Mouse (Mus musculus): Measurements from ENCODE around the gene Ttll1. TPM values are rescaled to one million over a fixed set of nuclear protein-coding genes. Genes with fewer than 3 reads are reported as not detected.

Gene Ttll1
- polyA plus RNA-seq, 1 experiment: 4.4 TPM

- 76% methylated on average over 9 of the region's 9 CpGs for WGBS
- Histone ChIP-seq H3K27me3 (ENCODE audit: control insufficient read depth, insufficient read depth, low read length) (no peaks in the 10 kb centered on the region), H3K27ac (ENCODE audit: insufficient read depth, low read length) (no peak overlapping the region), H3K36me3 (ENCODE audit: control insufficient read depth, insufficient read depth, low read length) (peaks cover 10% of the 10 kb centered on the region), H3K4me3 (ENCODE audit: extremely low read depth, insufficient read depth, insufficient read length) (no peak overlapping the region), H3K4me1 (ENCODE audit: control insufficient read depth, insufficient read depth, insufficient read length) (no peaks in the 10 kb centered on the region)
- DNase-seq (ENCODE audit: low read depth in 1 of 2, low spot score in 2 of 2): no peak
- TF ChIP-seq CTCF (IDR thresholded peaks at IDR 0.05; ENCODE audit: extremely low read depth, insufficient read depth, insufficient read length, insufficient replicate concordance): no peak
- no peak for TF ChIP-seq POLR2A (IDR thresholded peaks at IDR 0.05; ENCODE audit: low read depth, low read length)
These were observed 31.1 kb upstream of the Ttll1 start for GRCm38 (mm10) chr15:83541647-83542287.

DNA sequence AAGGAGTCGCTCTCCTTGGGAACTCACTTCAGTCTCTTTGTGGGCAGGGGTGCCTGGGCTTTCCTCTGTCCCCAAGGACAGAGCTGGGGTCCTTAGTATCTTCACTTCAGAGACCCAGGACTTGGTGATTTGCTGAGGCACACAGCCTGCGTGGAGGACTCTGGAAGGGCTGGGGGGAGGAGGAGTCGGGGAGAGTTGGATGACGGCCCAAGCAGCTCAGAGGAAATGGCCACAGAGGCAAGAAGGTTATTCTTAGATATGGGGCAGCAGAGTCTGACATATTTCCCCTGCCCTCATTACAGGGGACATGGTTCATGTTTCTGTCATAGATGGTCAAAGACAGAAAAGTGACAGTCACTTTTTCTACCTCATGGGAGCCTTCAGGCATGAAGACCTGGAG, 29.2 kb upstream of the Ttll1 start:
- no peak for DNase-seq (ENCODE audit: low read depth in 1 of 2, low spot score in 2 of 2)
- TF ChIP-seq CTCF (IDR thresholded peaks at IDR 0.05; ENCODE audit: extremely low read depth, insufficient read depth, insufficient read length, insufficient replicate concordance) (no peak), POLR2A (IDR thresholded peaks at IDR 0.05; ENCODE audit: low read depth, low read length) (no peak)
- no peak overlapping the region for H3K27ac ChIP-seq (ENCODE audit: insufficient read depth, low read length)
- H3K4me3 ChIP-seq (ENCODE audit: extremely low read depth, insufficient read depth, insufficient read length): no peak overlapping the region
- H3K27me3 ChIP-seq (ENCODE audit: control insufficient read depth, insufficient read depth, low read length): no peaks in the 10 kb centered on the region
- 29% methylated on average over 4 of the region's 4 CpGs for WGBS
- no peaks in the 10 kb centered on the region for H3K4me1 ChIP-seq (ENCODE audit: control insufficient read depth, insufficient read depth, insufficient read length)
- H3K36me3 ChIP-seq (ENCODE audit: control insufficient read depth, insufficient read depth, low read length): no peaks in the 10 kb centered on the region

GRCm38 (mm10) chr15:83538855-83539254, 28.2 kb upstream of the Ttll1 start:
- Histone ChIP-seq H3K4me3 (ENCODE audit: extremely low read depth, insufficient read depth, insufficient read length) (no peak overlapping the region), H3K27ac (ENCODE audit: insufficient read depth, low read length) (no peak overlapping the region), H3K27me3 (ENCODE audit: control insufficient read depth, insufficient read depth, low read length) (no peaks in the 10 kb centered on the region), H3K4me1 (ENCODE audit: control insufficient read depth, insufficient read depth, insufficient read length) (no peaks in the 10 kb centered on the region), H3K36me3 (ENCODE audit: control insufficient read depth, insufficient read depth, low read length) (no peaks in the 10 kb centered on the region)
- 90% methylated on average over 2 of the region's 2 CpGs for WGBS
- TF ChIP-seq CTCF (IDR thresholded peaks at IDR 0.05; ENCODE audit: extremely low read depth, insufficient read depth, insufficient read length, insufficient replicate concordance) (no peak), POLR2A (IDR thresholded peaks at IDR 0.05; ENCODE audit: low read depth, low read length) (no peak)
- no peak for DNase-seq (ENCODE audit: low read depth in 1 of 2, low spot score in 2 of 2)

DNA sequence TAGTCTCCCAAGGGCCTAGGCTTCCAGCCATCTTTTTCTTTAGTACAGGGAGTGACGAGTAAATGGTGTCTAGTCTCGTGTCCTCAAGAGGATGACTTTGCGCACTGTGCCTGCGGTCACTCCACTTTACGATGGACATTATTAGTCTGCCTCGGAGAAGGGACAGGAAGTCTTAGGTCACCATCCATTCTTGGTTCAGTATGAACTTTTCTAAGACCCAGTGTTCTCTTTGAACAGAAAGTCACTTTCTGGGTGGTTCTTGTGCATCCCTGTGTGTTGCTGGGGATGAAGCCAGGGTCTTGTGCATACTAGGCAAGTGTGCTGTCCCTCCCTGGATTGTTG, 25.2 kb upstream of the Ttll1 start:
- 80% methylated on average over 6 of the region's 6 CpGs for WGBS
- H3K4me3 ChIP-seq (ENCODE audit: extremely low read depth, insufficient read depth, insufficient read length): no peak overlapping the region
- DNase-seq (ENCODE audit: low read depth in 1 of 2, low spot score in 2 of 2): no peak

GRCm38 (mm10) chr15:83534960-83535889, 24.5 kb upstream of the Ttll1 start:
- 74% methylated on average over 17 of the region's 17 CpGs for WGBS
- H3K4me3 ChIP-seq (ENCODE audit: extremely low read depth, insufficient read depth, insufficient read length): no peak overlapping the region

More for the DNA sequence above, 25.2 kb upstream of the Ttll1 start:
- Histone ChIP-seq H3K36me3 (ENCODE audit: control insufficient read depth, insufficient read depth, low read length) (no peaks in the 10 kb centered on the region), H3K27ac (ENCODE audit: insufficient read depth, low read length) (no peak overlapping the region), H3K4me1 (ENCODE audit: control insufficient read depth, insufficient read depth, insufficient read length) (no peaks in the 10 kb centered on the region), H3K27me3 (ENCODE audit: control insufficient read depth, insufficient read depth, low read length) (no peaks in the 10 kb centered on the region)
- TF ChIP-seq POLR2A (IDR thresholded peaks at IDR 0.05; ENCODE audit: low read depth, low read length) (no peak), CTCF (IDR thresholded peaks at IDR 0.05; ENCODE audit: extremely low read depth, insufficient read depth, insufficient read length, insufficient replicate concordance) (no peak)

GRCm38 (mm10) chr15:83532606-83533005, 21.9 kb upstream of the Ttll1 start:
- Histone ChIP-seq H3K4me3 (ENCODE audit: extremely low read depth, insufficient read depth, insufficient read length) (no peak overlapping the region), H3K4me1 (ENCODE audit: control insufficient read depth, insufficient read depth, insufficient read length) (no peaks in the 10 kb centered on the region), H3K27ac (ENCODE audit: insufficient read depth, low read length) (no peak overlapping the region), H3K36me3 (ENCODE audit: control insufficient read depth, insufficient read depth, low read length) (no peaks in the 10 kb centered on the region), H3K27me3 (ENCODE audit: control insufficient read depth, insufficient read depth, low read length) (peaks cover 2% of the 10 kb centered on the region; the same call in 1 of the 2 replicates)
- no peak for DNase-seq (ENCODE audit: low read depth in 1 of 2, low spot score in 2 of 2)
- 79% methylated on average over 7 of the region's 7 CpGs for WGBS
- TF ChIP-seq POLR2A (IDR thresholded peaks at IDR 0.05; ENCODE audit: low read depth, low read length) (no peak), CTCF (IDR thresholded peaks at IDR 0.05; ENCODE audit: extremely low read depth, insufficient read depth, insufficient read length, insufficient replicate concordance) (no peak)

More at GRCm38 (mm10) chr15:83534960-83535889, 24.5 kb upstream of the Ttll1 start:
- no peaks in the 10 kb centered on the region for H3K4me1 ChIP-seq (ENCODE audit: control insufficient read depth, insufficient read depth, insufficient read length)
- no peaks in the 10 kb centered on the region for H3K36me3 ChIP-seq (ENCODE audit: control insufficient read depth, insufficient read depth, low read length)
- TF ChIP-seq CTCF (IDR thresholded peaks at IDR 0.05; ENCODE audit: extremely low read depth, insufficient read depth, insufficient read length, insufficient replicate concordance): no peak
- no peak for TF ChIP-seq POLR2A (IDR thresholded peaks at IDR 0.05; ENCODE audit: low read depth, low read length)
- H3K27ac ChIP-seq (ENCODE audit: insufficient read depth, low read length): no peak overlapping the region
- DNase-seq (ENCODE audit: low read depth in 1 of 2, low spot score in 2 of 2): no peak
- no peaks in the 10 kb centered on the region for H3K27me3 ChIP-seq (ENCODE audit: control insufficient read depth, insufficient read depth, low read length)
